In genomic region chr11:116636607-116637006, GRCm38 (mm10) we compare ENCODE assay signal across 28 mouse cellular contexts. TPM values are rescaled to one million over a fixed set of nuclear protein-coding genes. Genes with fewer than 3 reads are reported as not detected.
A peak's percentile ranks its signal among the peaks of the same experiment; 100 is the strongest.
DNase-seq lines count a peak whose midpoint lies in the region; ATAC-seq and TF ChIP-seq lines count a peak whose summit lies in the region.
"Not testable (repeated sequence)": the region's sequence is repeated elsewhere in the genome, so short reads cannot be mapped to it uniquely, and the experiment has no call there.
"Had no signal": no experiment of that assay in that cellular context is flagged by ENCODE, and none has a peak within 500 bp of the region (broad histone marks: within the 10 kb centered on the region; RNA-seq: fewer than 3 reads in every experiment).

No protein-coding gene starts in this region.

- not testable (repeated sequence) for H3K4me1 ChIP-seq in forebrain, postnatal 0 days (ENCODE audit: insufficient read depth); lung, postnatal 0 days (ENCODE audit: insufficient read depth, low read depth, low read length)

- not testable (repeated sequence) for H3K9ac ChIP-seq in forebrain, postnatal 0 days; lung, postnatal 0 days (replicated peaks; ENCODE audit: low read depth)

- not testable (repeated sequence) for H3K4me3 ChIP-seq in forebrain, postnatal 0 days (ENCODE audit: low read depth, low read length); layer of hippocampus, adult 2 months; lung, postnatal 0 days (ENCODE audit: low read depth, low read length)

- CTCF ChIA-PET in Patski (lab: Charles Lee) = interaction anchor here (2.4 kb wide), 1 partner anchor 172 kb away, joined by 8 read pairs; no protein-coding TSS in a partner anchor

- not testable (repeated sequence) for TF ChIP-seq EP300 in lung, postnatal 0 days (IDR thresholded peaks at IDR 0.05)

- in situ Hi-C loops in Patski (cut with MboI; ENCODE audit: low pct_unique_long_range_greater_than_20kb) = not testable (repeated sequence)

- H3K27me3 ChIP-seq in Patski; forebrain, postnatal 0 days (ENCODE audit: insufficient read depth, low read length); lung, postnatal 0 days (replicated peaks; ENCODE audit: insufficient read depth, low read length): not testable (repeated sequence)

- WGBS in forebrain, postnatal 0 days = 72% methylated on average over 8 of the region's 8 CpGs
- WGBS in lung, postnatal 0 days = 65% methylated on average over 8 of the region's 8 CpGs

- TF ChIP-seq CTCF in Patski (IDR thresholded peaks at IDR 0.05) = peak; percentile 41
- peak; percentile 41; the same call in 1 of the 2 replicates for TF ChIP-seq CTCF in forebrain, postnatal 0 days (IDR thresholded peaks at IDR 0.05; ENCODE audit: low read depth)
- peak; percentile 70 for TF ChIP-seq CTCF in layer of hippocampus, adult 2 months (conservative IDR thresholded peaks at IDR 0.05)
- peak; percentile 43 for TF ChIP-seq CTCF in lung, postnatal 0 days (IDR thresholded peaks at IDR 0.05)

- not testable (repeated sequence) for H3K27ac ChIP-seq in forebrain, postnatal 0 days (ENCODE audit: low read depth, low read length); layer of hippocampus, adult 2 months; lung, postnatal 0 days (ENCODE audit: low read length)

- not testable (repeated sequence) for H3K4me2 ChIP-seq in forebrain, postnatal 0 days (ENCODE audit: low read depth); lung, postnatal 0 days (replicated peaks; ENCODE audit: low read depth, low read length)

- not testable (repeated sequence) for H3K9me3 ChIP-seq in forebrain, postnatal 0 days (ENCODE audit: low read length); lung, postnatal 0 days (ENCODE audit: low read length)

- peak; percentile 49 for DNase-seq in A20 (ENCODE audit: low read depth, low spot score)
- not testable (repeated sequence) for DNase-seq in Patski (ENCODE audit: low read depth, low spot score); forebrain, postnatal 0 days; layer of hippocampus, adult 2 months (ENCODE audit: low spot score in 2 of 2); lung, postnatal 0 days (ENCODE audit: low spot score)
- DNase-seq in induced T-regulatory cell, adult 2 months (ENCODE audit: low read depth) = peak; percentile 53
- DNase-seq in thymus, postnatal 25 days = peak; percentile 48

- POLR2A ChIA-PET in Patski (lab: Charles Lee) = interaction anchor here (0.9 kb wide), 1 partner anchor 12 kb away, joined by 3 read pairs; no protein-coding TSS in a partner anchor

- ATAC-seq in Patski; forebrain, postnatal 0 days; lung, postnatal 0 days: not testable (repeated sequence)

- not testable (repeated sequence) for H3K36me3 ChIP-seq in forebrain, postnatal 0 days (ENCODE audit: insufficient read depth); lung, postnatal 0 days (ENCODE audit: insufficient read depth, low read length)

RNA-seq across cellular contexts. Expression of gene Rhbdf2, which starts 9.8 kb away (rescaled TPM):
- polyA plus RNA-seq in Patski (2021) = 15.6 TPM
- total RNA-seq in forebrain, postnatal 0 days (2014; rRNA removed) = 1.6 and 1.9 TPM in 2 replicates
- 0.75 and 0.97 TPM in 2 replicates for polyA plus RNA-seq in forebrain, postnatal 0 days (2015; fragmentation: Nextera tagmentation; extraction: Ambion mirVana)
- 1 to 10 TPM; 1.4 to 1.6 TPM for total RNA-seq in layer of hippocampus, adult 2 months (2021)
- polyA plus RNA-seq in lung, postnatal 0 days (2015; fragmentation: Nextera tagmentation; extraction: Ambion mirVana) = 23.5 and 27.9 TPM in 2 replicates

RNA-seq across cellular contexts. Expression of gene Prcd, which starts 16.7 kb away (rescaled TPM):
- 0.56 TPM for polyA plus RNA-seq in Patski (2021)
- total RNA-seq in forebrain, postnatal 0 days (2014; rRNA removed) = 1.5 and 3.3 TPM in 2 replicates
- polyA plus RNA-seq in forebrain, postnatal 0 days (2015; fragmentation: Nextera tagmentation; extraction: Ambion mirVana) = 3.4 and 4.8 TPM in 2 replicates
- total RNA-seq in layer of hippocampus, adult 2 months (2021) = 1 to 10 TPM; 5.6 to 5.7 TPM
- 10.9 and 16.4 TPM in 2 replicates for polyA plus RNA-seq in lung, postnatal 0 days (2015; fragmentation: Nextera tagmentation; extraction: Ambion mirVana)
- total RNA-seq: granulocyte monocyte progenitor cell, adult 5-6 weeks; megakaryocyte, adult 5-6 weeks had no signal
- polyA plus RNA-seq: activated CD4-positive, CD25-positive, alpha-beta regulatory T cell, adult 4 months had no signal

RNA-seq across cellular contexts. Expression of gene Cygb, which starts 17.5 kb away (rescaled TPM):
- 0.24 TPM for polyA plus RNA-seq in Patski (2021)
- 20.7 and 22.7 TPM in 2 replicates for total RNA-seq in forebrain, postnatal 0 days (2014; rRNA removed)
- 24.9 and 27.6 TPM in 2 replicates for polyA plus RNA-seq in forebrain, postnatal 0 days (2015; fragmentation: Nextera tagmentation; extraction: Ambion mirVana)
- 10 to 100 TPM; 71.9 to 73.5 TPM for total RNA-seq in layer of hippocampus, adult 2 months (2021)
- polyA plus RNA-seq in lung, postnatal 0 days (2015; fragmentation: Nextera tagmentation; extraction: Ambion mirVana) = 27.3 and 32.0 TPM in 2 replicates
- total RNA-seq: G1E; granulocyte monocyte progenitor cell, adult 5-6 weeks; megakaryocyte, adult 5-6 weeks had no signal
- polyA plus RNA-seq: activated CD4-positive, CD25-positive, alpha-beta regulatory T cell, adult 4 months had no signal

RNA-seq across cellular contexts. Expression of gene Aanat, which starts 50.4 kb away (rescaled TPM):
- polyA plus RNA-seq in Patski (2021) = not detected
- 0.31 and 0.62 TPM in 2 replicates for total RNA-seq in forebrain, postnatal 0 days (2014; rRNA removed)
- 0.88 and 0.89 TPM in 2 replicates for polyA plus RNA-seq in forebrain, postnatal 0 days (2015; fragmentation: Nextera tagmentation; extraction: Ambion mirVana)
- 1 to 10 TPM in 1 of 2 experiments, under 1 TPM in 1; 0.27 to 1.2 TPM for total RNA-seq in layer of hippocampus, adult 2 months (2021)
- 0.26 TPM in 1 of 2 replicates, not detected in the other for polyA plus RNA-seq in lung, postnatal 0 days (2015; fragmentation: Nextera tagmentation; extraction: Ambion mirVana)
- total RNA-seq: adrenal gland, adult 2 months; adrenal gland, postnatal 4 days; G1E; gastrocnemius, postnatal 14 days; granulocyte monocyte progenitor cell, adult 5-6 weeks; heart, postnatal 36 days; megakaryocyte, adult 5-6 weeks had no signal
- polyA plus RNA-seq: activated CD4-positive, CD25-positive, alpha-beta regulatory T cell, adult 4 months; adrenal gland, adult 2 months; embryonic facial prominence, embryonic 10.5 days; embryonic facial prominence, embryonic 15.5 days; G1E; heart, embryonic 11.5 days; heart, embryonic 16.5 days; kidney, embryonic 15.5 days; limb, embryonic 10.5 days; limb, embryonic 15.5 days; liver, embryonic 13.5 days; lung, embryonic 15.5 days; midbrain, embryonic 11.5 days; myocyte; neural tube, embryonic 12.5 days; stomach, embryonic 16.5 days had no signal

RNA-seq across cellular contexts. Expression of gene Ube2o, which starts 55.4 kb away (rescaled TPM):
- polyA plus RNA-seq in Patski (2021) = 32.5 TPM
- 81.3 and 94.1 TPM in 2 replicates for total RNA-seq in forebrain, postnatal 0 days (2014; rRNA removed)
- polyA plus RNA-seq in forebrain, postnatal 0 days (2015; fragmentation: Nextera tagmentation; extraction: Ambion mirVana) = 26.6 and 32.1 TPM in 2 replicates
- total RNA-seq in layer of hippocampus, adult 2 months (2021) = 100 to 1,000 TPM in 1 of 2 experiments, 10 to 100 TPM in 1; 93.7 to 101 TPM
- polyA plus RNA-seq in lung, postnatal 0 days (2015; fragmentation: Nextera tagmentation; extraction: Ambion mirVana) = 9.1 and 9.8 TPM in 2 replicates

Comparison
In these comparisons a context has a peak if more than half of its experiments do, and no peak if none do; other contexts are left out.
1. RNA of gene Cygb, which starts 17.5 kb away (polyA plus RNA-seq): 27.3 to 32.0 TPM in lung, postnatal 0 days and 24.9 to 27.6 TPM in forebrain, postnatal 0 days; 0.24 TPM in Patski (single experiment); every median in the first group is over 10 times any median in the second.
2. Peak in every context shown above with its lines, with median percentiles within 50 percentile points of each other: CTCF ChIP-seq.